Mouse (Mus musculus): ENCODE measurements around the gene Smim24. TPM values are rescaled to one million over a fixed set of nuclear protein-coding genes. Genes with fewer than 3 reads are reported as not detected.

Gene Smim24
- polyA plus RNA-seq, 1 experiment from 2014 or later, result 1,233 TPM

- H3K4me1 ChIP-seq (replicated peaks; ENCODE audit: control insufficient read depth, insufficient read depth, low read length), result peaks cover 24% of the 10 kb centered on the region
- ATAC-seq, result no peak
- H3K9me3 ChIP-seq (ENCODE audit: control insufficient read depth), result no peaks in the 10 kb centered on the region
- no peak overlapping the region for H3K9ac ChIP-seq (ENCODE audit: low read depth, low read length)
- H3K27ac ChIP-seq (ENCODE audit: low read depth, low read length), result no peak overlapping the region
- H3K36me3 ChIP-seq (ENCODE audit: control insufficient read depth, insufficient read depth), result peaks cover 28% of the 10 kb centered on the region
- H3K4me3 ChIP-seq (ENCODE audit: low read depth, low read length), result no peak overlapping the region
- 61% methylated on average over 18 of the region's 18 CpGs for WGBS
- peaks cover 14% of the 10 kb centered on the region; the same call in 1 of the 2 replicates for H3K27me3 ChIP-seq (replicated peaks; ENCODE audit: control insufficient read depth, insufficient read depth, low read length)
- TF ChIP-seq CTCF (IDR thresholded peaks at IDR 0.05; ENCODE audit: low read depth), result no peak
- no peak overlapping the region for H3K4me2 ChIP-seq (replicated peaks; ENCODE audit: low read depth)
Observed at GRCm38 (mm10) chr10:81404720-81405119, 11.9 kb downstream of the Smim24 start.

DNA sequence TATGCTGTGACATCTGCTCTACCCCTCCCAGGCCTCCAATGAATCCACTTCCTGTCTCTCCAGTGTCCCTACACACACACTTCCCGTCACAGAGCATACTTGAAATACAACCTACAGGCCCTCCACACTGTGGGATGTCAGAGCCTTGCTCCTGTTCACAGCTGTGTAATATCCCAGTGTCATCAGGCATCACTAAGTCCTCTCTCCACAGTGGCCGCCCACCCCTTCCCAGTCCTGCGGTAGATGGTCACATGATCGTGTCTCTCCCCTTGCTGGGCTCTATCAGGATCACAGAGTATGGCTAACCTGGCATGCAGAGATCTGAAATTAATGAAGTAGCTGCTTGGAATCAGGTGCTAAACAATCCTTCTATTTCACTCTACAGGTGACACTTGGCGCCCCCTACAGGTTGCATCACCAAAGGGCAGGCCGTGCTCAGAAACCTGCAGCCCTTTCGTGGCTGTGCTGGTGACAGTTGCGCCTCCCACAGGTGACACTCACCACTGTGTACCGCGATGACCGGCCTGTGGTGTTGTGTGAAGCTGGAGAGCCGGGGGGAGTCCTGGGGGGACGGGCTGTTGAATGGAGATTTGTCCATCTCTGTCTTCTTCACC, 12.8 kb downstream of the Smim24 start:
- ATAC-seq, result no peak
- 53% methylated on average over 13 of the region's 13 CpGs for WGBS
- H3K9me3 ChIP-seq (ENCODE audit: control insufficient read depth), result no peaks in the 10 kb centered on the region
- H3K4me1 ChIP-seq (replicated peaks; ENCODE audit: control insufficient read depth, insufficient read depth, low read length), result peaks cover 26% of the 10 kb centered on the region
- peak; percentile 86 for TF ChIP-seq CTCF (IDR thresholded peaks at IDR 0.05; ENCODE audit: low read depth)
- no peak overlapping the region for H3K4me3 ChIP-seq (ENCODE audit: low read depth, low read length)
- H3K27ac ChIP-seq (ENCODE audit: low read depth, low read length), result peak overlapping the region; percentile 46; the same call in 1 of the 2 replicates
- H3K4me2 ChIP-seq (replicated peaks; ENCODE audit: low read depth), result no peak overlapping the region
- no peak overlapping the region for H3K9ac ChIP-seq (ENCODE audit: low read depth, low read length)
- H3K27me3 ChIP-seq (replicated peaks; ENCODE audit: control insufficient read depth, insufficient read depth, low read length), result peaks cover 14% of the 10 kb centered on the region; the same call in 1 of the 2 replicates
- peaks cover 28% of the 10 kb centered on the region for H3K36me3 ChIP-seq (ENCODE audit: control insufficient read depth, insufficient read depth)

GRCm38 (mm10) chr10:81406504-81407440, 13.9 kb downstream of the Smim24 start:
- Histone ChIP-seq H3K4me3 (ENCODE audit: low read depth, low read length) (no peak overlapping the region), H3K9ac (ENCODE audit: low read depth, low read length) (0 out of 2 replicates have a peak overlapping the region, but pooled peaks have one; percentile 31), H3K4me1 (replicated peaks; ENCODE audit: control insufficient read depth, insufficient read depth, low read length) (peaks cover 23% of the 10 kb centered on the region), H3K9me3 (ENCODE audit: control insufficient read depth) (no peaks in the 10 kb centered on the region), H3K27me3 (replicated peaks; ENCODE audit: control insufficient read depth, insufficient read depth, low read length) (peaks cover 14% of the 10 kb centered on the region; the same call in 1 of the 2 replicates), H3K27ac (ENCODE audit: low read depth, low read length) (no peak overlapping the region), H3K36me3 (ENCODE audit: control insufficient read depth, insufficient read depth) (peaks cover 28% of the 10 kb centered on the region), H3K4me2 (replicated peaks; ENCODE audit: low read depth) (peak overlapping the region; percentile 43)
- no peak for TF ChIP-seq CTCF (IDR thresholded peaks at IDR 0.05; ENCODE audit: low read depth)
- no peak for ATAC-seq
- 52% methylated on average over 24 of the region's 24 CpGs for WGBS

- Histone ChIP-seq H3K27ac (ENCODE audit: low read depth, low read length) (no peak overlapping the region), H3K27me3 (replicated peaks; ENCODE audit: control insufficient read depth, insufficient read depth, low read length) (peaks cover 14% of the 10 kb centered on the region; the same call in 1 of the 2 replicates), H3K4me2 (replicated peaks; ENCODE audit: low read depth) (peak overlapping the region; percentile 43), H3K36me3 (ENCODE audit: control insufficient read depth, insufficient read depth) (peaks cover 28% of the 10 kb centered on the region), H3K4me3 (ENCODE audit: low read depth, low read length) (no peak overlapping the region), H3K4me1 (replicated peaks; ENCODE audit: control insufficient read depth, insufficient read depth, low read length) (peaks cover 19% of the 10 kb centered on the region), H3K9me3 (ENCODE audit: control insufficient read depth) (no peaks in the 10 kb centered on the region), H3K9ac (ENCODE audit: low read depth, low read length) (peak overlapping the region; percentile 18; the same call in 1 of the 2 replicates)
- WGBS, result 27% methylated on average over 31 of the region's 31 CpGs
- peak; percentile 25; the same call in 1 of the 2 replicates for TF ChIP-seq CTCF (IDR thresholded peaks at IDR 0.05; ENCODE audit: low read depth)
- peak; percentile 22; the same call in 1 of the 2 replicates for ATAC-seq
Observed at GRCm38 (mm10) chr10:81407539-81408423, 14.9 kb downstream of the Smim24 start.

- peaks cover 19% of the 10 kb centered on the region for H3K4me1 ChIP-seq (replicated peaks; ENCODE audit: control insufficient read depth, insufficient read depth, low read length)
- 0 out of 2 replicates have a peak overlapping the region, but pooled peaks have one; percentile 7 for H3K27ac ChIP-seq (ENCODE audit: low read depth, low read length)
- peaks cover 28% of the 10 kb centered on the region for H3K36me3 ChIP-seq (ENCODE audit: control insufficient read depth, insufficient read depth)
- no peak overlapping the region for H3K4me3 ChIP-seq (ENCODE audit: low read depth, low read length)
- ATAC-seq, result peak; percentile 2
- H3K27me3 ChIP-seq (replicated peaks; ENCODE audit: control insufficient read depth, insufficient read depth, low read length), result peaks cover 14% of the 10 kb centered on the region; the same call in 1 of the 2 replicates
- H3K9ac ChIP-seq (ENCODE audit: low read depth, low read length), result peak overlapping the region; percentile 18; the same call in 1 of the 2 replicates
- 58% methylated on average over 13 of the region's 13 CpGs for WGBS
- H3K9me3 ChIP-seq (ENCODE audit: control insufficient read depth), result no peaks in the 10 kb centered on the region
- TF ChIP-seq CTCF (IDR thresholded peaks at IDR 0.05; ENCODE audit: low read depth), result no peak
- H3K4me2 ChIP-seq (replicated peaks; ENCODE audit: low read depth), result 0 out of 2 replicates have a peak overlapping the region, but pooled peaks have one; percentile 24
Observed at GRCm38 (mm10) chr10:81408424-81408729, 15.5 kb downstream of the Smim24 start.

All from intestine, postnatal 0 days (tissue).